Mouse (Mus musculus) kidney, embryonic 16.5 days (tissue): ENCODE measurements around the gene Exoc2. TPM values are rescaled to one million over a fixed set of nuclear protein-coding genes. Genes with fewer than 3 reads are reported as not detected.

Experiments used
- ATAC-seq: fragments of 200-750 bp; cut with Nextera tagmentation; 2 replicates; pipeline ENCODE4 v1.8.0; 2017; ENCODE audit warnings: moderate TSS enrichment; ENCODE audit not compliant: low FRiP score, low TSS enrichment
- H3K27ac ChIP-seq: fragments of 300-500 bp; sonication (generic); 2 replicates; pipeline ENCODE4 v1.5.1; 2014; ENCODE audit warnings: low read length
- H3K27me3 ChIP-seq: fragments of 300-500 bp; sonication (generic); 2 replicates; pipeline ENCODE4 v1.6.1; 2014; ENCODE audit warnings: low read length, control low read depth, mixed read lengths; ENCODE audit not compliant: insufficient read depth
- H3K36me3 ChIP-seq: fragments of 300-500 bp; sonication (generic); 2 replicates; pipeline ENCODE4 v1.6.1; 2014; ENCODE audit warnings: low read length, control low read depth, mixed read lengths; ENCODE audit not compliant: insufficient read depth
- H3K4me1 ChIP-seq: fragments of 300-500 bp; sonication (generic); 2 replicates; pipeline ENCODE4 v1.6.1; 2014; ENCODE audit warnings: low read length, control low read depth, mixed read lengths; ENCODE audit not compliant: insufficient read depth
- H3K4me2 ChIP-seq: fragments of 300-500 bp; sonication (generic); replicated peaks from 2 replicates; pipeline ENCODE4 v1.6.1; 2014; ENCODE audit warnings: low read depth, low read length
- H3K4me3 ChIP-seq: fragments of 300-500 bp; sonication (generic); 2 replicates; pipeline ENCODE4 v1.5.1; 2014; ENCODE audit warnings: mild to moderate bottlenecking, low read length
- H3K9ac ChIP-seq: fragments of 300-500 bp; sonication (generic); replicated peaks from 2 replicates; pipeline ENCODE4 v1.6.1; 2014; ENCODE audit warnings: low read length
- H3K9me3 ChIP-seq: fragments of 300-500 bp; sonication (generic); 2 replicates; pipeline ENCODE4 v1.6.1; 2016; ENCODE audit warnings: low read length, control low read depth
- WGBS: fragments of 180-500 bp; shearing (Covaris S2); extraction: QIAGEN DNeasy Blood & Tissue Kit; methylation state at CpG from one replicate; pipeline ENCODE4 v1.1.7; 2014; 5-methylcytosine and 5-hydroxymethylcytosine counted together
- polyA plus RNA-seq: library from polyadenylated mRNA; unstranded; fragments of >200 nt; fragmentation: Nextera tagmentation; extraction: Ambion mirVana; gene quantifications from 2 replicates; pipeline ENCODE4 v1.2.1, GENCODE M21; 2015

Gene Exoc2
- polyA plus RNA-seq, 1 experiment from 2014 or later: 28.1 TPM

GRCm38 (mm10) chr13:30843049-30843448 lies 130.8 kb downstream of the Exoc2 start:
- WGBS: 89% methylated on average over 4 of the region's 4 CpGs

GRCm38 (mm10) chr13:30841843-30842242 lies 132.1 kb downstream of the Exoc2 start:
- ATAC-seq: no peak
- no peaks in the 10 kb centered on the region for H3K4me1 ChIP-seq
- no peaks in the 10 kb centered on the region for H3K27me3 ChIP-seq
- no peaks in the 10 kb centered on the region; the same call in 1 of the 2 replicates for H3K36me3 ChIP-seq
- H3K4me3 ChIP-seq: no peak overlapping the region
- 71% methylated on average over 2 of the region's 2 CpGs for WGBS
- H3K27ac ChIP-seq: no peak overlapping the region
- H3K9me3 ChIP-seq: no peaks in the 10 kb centered on the region
- H3K4me2 ChIP-seq: no peak overlapping the region
- no peak overlapping the region for H3K9ac ChIP-seq

More at GRCm38 (mm10) chr13:30843049-30843448, 130.8 kb downstream of the Exoc2 start:
- Histone ChIP-seq H3K9ac (no peak overlapping the region), H3K4me1 (no peaks in the 10 kb centered on the region), H3K27ac (no peak overlapping the region), H3K9me3 (no peaks in the 10 kb centered on the region), H3K4me3 (no peak overlapping the region), H3K36me3 (no peaks in the 10 kb centered on the region; the same call in 1 of the 2 replicates), H3K27me3 (no peaks in the 10 kb centered on the region), H3K4me2 (no peak overlapping the region)
- no peak for ATAC-seq

- WGBS: 63% methylated on average over 4 of the region's 4 CpGs
- H3K9me3 ChIP-seq: no peaks in the 10 kb centered on the region
- H3K4me1 ChIP-seq: no peaks in the 10 kb centered on the region
- H3K27me3 ChIP-seq: no peaks in the 10 kb centered on the region
- no peaks in the 10 kb centered on the region; the same call in 1 of the 2 replicates for H3K36me3 ChIP-seq
- no peak for ATAC-seq
- no peak overlapping the region for H3K4me3 ChIP-seq
- no peak overlapping the region for H3K27ac ChIP-seq
- H3K9ac ChIP-seq: no peak overlapping the region
- H3K4me2 ChIP-seq: no peak overlapping the region
Measured at GRCm38 (mm10) chr13:30841306-30841705, 132.6 kb downstream of the Exoc2 start.

- ATAC-seq: no peak
- Histone ChIP-seq H3K36me3 (no peaks in the 10 kb centered on the region; the same call in 1 of the 2 replicates), H3K4me3 (no peak overlapping the region), H3K9ac (no peak overlapping the region), H3K27ac (no peak overlapping the region), H3K4me2 (no peak overlapping the region), H3K9me3 (no peaks in the 10 kb centered on the region), H3K27me3 (no peaks in the 10 kb centered on the region), H3K4me1 (no peaks in the 10 kb centered on the region)
- WGBS: 88% methylated on average over 3 of the region's 3 CpGs
Measured at GRCm38 (mm10) chr13:30840700-30841099, 133.2 kb downstream of the Exoc2 start.

DNA sequence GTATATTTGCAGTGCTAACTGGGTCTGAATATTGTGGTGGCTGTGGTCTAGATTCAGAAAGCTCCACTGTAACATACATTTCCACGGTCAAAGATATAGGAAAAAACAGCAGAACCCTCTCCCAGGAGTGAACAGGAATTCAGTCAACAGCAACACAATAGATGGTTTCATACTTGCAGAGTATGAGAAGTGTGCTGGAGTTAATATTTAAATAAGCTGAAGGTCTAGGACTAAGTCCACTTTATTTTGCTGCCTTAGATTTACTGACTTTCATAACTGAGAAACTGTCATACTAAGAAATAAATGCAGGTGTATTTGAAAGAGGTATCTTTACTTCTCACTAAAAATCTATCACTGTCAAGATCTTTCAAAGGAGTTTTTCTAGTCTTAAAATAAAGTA lies 137.6 kb downstream of the Exoc2 start:
- 79% methylated on average over 1 of the region's 1 CpGs for WGBS
- ATAC-seq: no peak
- Histone ChIP-seq H3K27me3 (no peaks in the 10 kb centered on the region), H3K4me1 (0 out of 2 replicates have a peak, but pooled peaks cover 6% of the 10 kb centered on the region), H3K27ac (no peak overlapping the region), H3K9ac (no peak overlapping the region), H3K9me3 (no peaks in the 10 kb centered on the region), H3K36me3 (no peaks in the 10 kb centered on the region), H3K4me2 (no peak overlapping the region), H3K4me3 (no peak overlapping the region)

DNA sequence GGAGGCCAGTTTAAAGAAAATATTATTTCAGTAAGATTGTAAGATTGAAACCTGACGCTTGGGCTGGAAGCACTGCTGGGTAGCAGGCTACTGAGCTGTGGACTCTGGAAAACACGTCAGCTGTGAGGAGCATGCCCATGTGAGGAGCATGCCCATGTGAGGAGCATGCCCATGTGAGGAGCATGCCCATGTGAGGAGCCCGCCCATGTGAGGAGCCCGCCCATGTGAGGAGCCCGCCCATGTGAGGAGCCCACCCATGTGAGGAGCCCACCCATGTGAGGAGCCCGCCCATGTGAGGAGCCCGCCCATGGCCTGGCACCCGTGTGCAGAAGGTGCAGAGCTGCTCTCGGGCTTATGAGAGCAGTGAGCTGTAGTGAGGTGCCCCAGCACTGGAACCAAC lies 139.0 kb downstream of the Exoc2 start:
- no peaks in the 10 kb centered on the region for H3K9me3 ChIP-seq
- no peaks in the 10 kb centered on the region for H3K36me3 ChIP-seq
- no peak overlapping the region for H3K4me3 ChIP-seq
- H3K4me2 ChIP-seq: no peak overlapping the region
- 72% methylated on average over 9 of the region's 9 CpGs for WGBS
- no peak overlapping the region for H3K9ac ChIP-seq
- H3K27me3 ChIP-seq: no peaks in the 10 kb centered on the region
- 0 out of 2 replicates have a peak, but pooled peaks cover 10% of the 10 kb centered on the region for H3K4me1 ChIP-seq
- no peak for ATAC-seq
- H3K27ac ChIP-seq: no peak overlapping the region

GRCm38 (mm10) chr13:30834349-30834748 lies 139.5 kb downstream of the Exoc2 start:
- no peak overlapping the region for H3K27ac ChIP-seq
- H3K36me3 ChIP-seq: no peaks in the 10 kb centered on the region
- H3K27me3 ChIP-seq: no peaks in the 10 kb centered on the region
- no peak overlapping the region for H3K4me3 ChIP-seq
- 76% methylated on average over 6 of the region's 6 CpGs for WGBS
- no peak overlapping the region for H3K4me2 ChIP-seq
- no peak overlapping the region for H3K9ac ChIP-seq
- H3K9me3 ChIP-seq: no peaks in the 10 kb centered on the region
- ATAC-seq: no peak
- 0 out of 2 replicates have a peak, but pooled peaks cover 10% of the 10 kb centered on the region for H3K4me1 ChIP-seq

DNA sequence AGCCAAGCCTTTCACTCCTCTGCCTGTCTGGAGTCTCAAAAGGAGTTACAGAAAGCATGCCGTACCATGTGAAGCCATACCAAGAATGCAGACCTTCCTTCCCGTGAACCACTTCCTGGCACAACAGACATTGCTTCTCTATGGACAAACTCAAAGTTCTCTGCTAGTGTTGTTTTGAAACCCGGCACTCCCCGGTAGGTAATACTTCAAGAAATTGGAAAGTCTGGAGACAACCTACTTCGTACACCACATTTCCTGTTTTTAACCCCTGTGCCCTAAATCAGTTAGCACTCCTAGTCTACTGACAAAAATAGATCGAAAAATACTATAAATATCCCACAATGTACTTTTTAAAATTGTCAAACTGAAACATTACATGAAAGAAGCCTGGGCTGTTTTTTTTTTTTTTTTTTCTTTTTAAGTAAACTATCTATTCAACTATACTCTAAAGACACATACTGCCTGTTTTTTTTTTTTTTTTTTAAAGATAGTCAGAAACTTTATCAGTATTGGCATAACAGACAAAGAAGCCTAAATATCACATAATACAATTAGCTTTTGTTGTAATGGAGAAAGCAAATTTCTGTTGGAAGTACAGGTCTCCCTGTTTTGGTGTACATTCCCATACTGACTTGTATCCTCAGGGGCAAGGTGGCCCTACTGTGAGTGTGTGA lies 140.3 kb downstream of the Exoc2 start:
- Histone ChIP-seq H3K4me1 (0 out of 2 replicates have a peak, but pooled peaks cover 10% of the 10 kb centered on the region), H3K27ac (no peak overlapping the region), H3K9ac (no peak overlapping the region), H3K36me3 (no peaks in the 10 kb centered on the region), H3K9me3 (no peaks in the 10 kb centered on the region), H3K4me2 (no peak overlapping the region), H3K4me3 (no peak overlapping the region), H3K27me3 (no peaks in the 10 kb centered on the region)
- ATAC-seq: no peak
- WGBS: 57% methylated on average over 6 of the region's 6 CpGs

- no peak overlapping the region for H3K4me3 ChIP-seq
- no peak overlapping the region for H3K27ac ChIP-seq
- H3K4me2 ChIP-seq: no peak overlapping the region
- H3K9ac ChIP-seq: no peak overlapping the region
- H3K9me3 ChIP-seq: no peaks in the 10 kb centered on the region
- no peaks in the 10 kb centered on the region for H3K36me3 ChIP-seq
- WGBS: 61% methylated on average over 6 of the region's 6 CpGs
- no peaks in the 10 kb centered on the region for H3K27me3 ChIP-seq
- no peak for ATAC-seq
- H3K4me1 ChIP-seq: 0 out of 2 replicates have a peak, but pooled peaks cover 10% of the 10 kb centered on the region
Measured at GRCm38 (mm10) chr13:30831369-30831768, 142.5 kb downstream of the Exoc2 start.

GRCm38 (mm10) chr13:30826511-30826910 lies 147.4 kb downstream of the Exoc2 start:
- ATAC-seq: no peak
- Histone ChIP-seq H3K27ac (no peak overlapping the region), H3K27me3 (no peaks in the 10 kb centered on the region), H3K9me3 (no peaks in the 10 kb centered on the region), H3K4me3 (no peak overlapping the region), H3K4me1 (0 out of 2 replicates have a peak, but pooled peaks cover 6% of the 10 kb centered on the region), H3K4me2 (no peak overlapping the region), H3K36me3 (peaks cover 14% of the 10 kb centered on the region; the same call in 1 of the 2 replicates), H3K9ac (no peak overlapping the region)
- 90% methylated on average over 7 of the region's 7 CpGs for WGBS
